Mouse (Mus musculus) cerebellum, adult 2 months (tissue): ENCODE data around the gene Bri3bp.

Experiments used
- CTCF ChIP-seq: fragments of 200-500 bp; IDR thresholded peaks from 2 replicates; pipeline ENCODE4 v1.5.1; 2011; ENCODE audit warnings: low read depth, mild to moderate bottlenecking, control low read depth, low read length, moderate library complexity, borderline replicate concordance; ENCODE audit not compliant: insufficient read depth
- POLR2A ChIP-seq: fragments of 200-500 bp; IDR thresholded peaks from 2 replicates; pipeline ENCODE4 v1.6.1; 2011; ENCODE audit warnings: low read length, control low read depth, borderline replicate concordance; ENCODE audit not compliant: insufficient read depth

DNA sequence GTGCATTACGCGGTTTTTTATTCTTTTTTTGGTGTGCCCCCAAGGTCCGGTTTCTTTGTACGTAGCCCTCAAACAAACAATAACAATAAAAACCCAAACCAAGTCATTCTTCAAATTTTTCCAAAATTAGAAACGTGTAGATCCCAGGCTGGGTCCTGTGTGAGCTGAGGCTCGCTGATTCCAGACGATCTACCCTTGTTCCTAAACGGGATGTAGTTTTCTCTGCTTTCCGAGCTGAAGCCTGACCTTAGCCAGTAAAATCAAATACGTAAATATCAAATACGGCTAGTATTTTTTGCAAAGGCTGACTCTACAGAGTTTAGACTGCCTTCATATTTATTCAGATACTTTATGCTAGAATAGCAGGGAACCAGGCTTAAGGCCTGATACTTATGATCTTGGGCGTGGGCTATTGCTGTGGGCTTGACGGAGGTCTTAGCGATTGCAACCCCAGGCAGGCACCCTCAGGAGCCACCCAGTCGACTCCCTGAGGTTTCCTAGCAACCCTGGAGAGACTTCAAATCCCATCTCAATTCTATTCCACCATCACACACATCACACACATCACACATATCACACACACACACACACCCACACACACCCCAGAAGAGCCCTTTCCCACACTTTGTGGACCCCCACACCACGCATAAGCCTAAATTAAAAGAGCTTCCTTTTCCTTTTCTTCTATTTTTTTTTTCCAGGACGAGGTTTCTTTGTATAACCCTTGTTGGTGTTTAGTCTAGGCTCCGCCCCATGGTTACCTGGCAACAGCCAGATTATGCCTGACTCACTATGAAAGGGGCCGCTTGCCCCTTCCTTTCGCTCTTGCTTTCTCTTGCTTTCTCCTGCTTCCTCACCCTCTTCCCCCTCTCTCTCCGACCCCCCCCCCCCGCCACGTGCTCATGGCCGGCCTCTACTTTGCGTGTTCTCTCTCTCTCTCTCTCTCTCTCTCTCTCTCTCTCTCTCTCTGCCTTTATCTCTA lies 47.5 kb upstream of the Bri3bp start:
- TF ChIP-seq CTCF (no peak), POLR2A (no peak)
